Mouse (Mus musculus): ENCODE data around the gene Btnl1. TPM values are rescaled to one million over a fixed set of nuclear protein-coding genes. Genes with fewer than 3 reads are reported as not detected.

Gene Btnl1
- polyA plus RNA-seq, 1 experiment from 2014 or later = not detected

GRCm38 (mm10) chr17:34391507-34391906 lies 14.6 kb downstream of the Btnl1 start:
- Histone ChIP-seq H3K4me1 (ENCODE audit: control insufficient read depth, insufficient read depth, low read length) (no peaks in the 10 kb centered on the region), H3K27ac (replicated peaks; ENCODE audit: low read depth, low read length) (no peak overlapping the region), H3K4me2 (ENCODE audit: low read depth, low read length) (no peak overlapping the region), H3K27me3 (ENCODE audit: control insufficient read depth, insufficient read depth, low read length) (peaks cover 3% of the 10 kb centered on the region; the same call in 1 of the 2 replicates), H3K9ac (replicated peaks; ENCODE audit: low read length) (no peak overlapping the region), H3K9me3 (replicated peaks; ENCODE audit: control insufficient read depth, low read length) (no peaks in the 10 kb centered on the region), H3K4me3 (ENCODE audit: low read depth, low read length) (no peak overlapping the region), H3K36me3 (replicated peaks; ENCODE audit: control insufficient read depth, insufficient read depth, low read depth, low read length) (no peaks in the 10 kb centered on the region)
- 78% methylated on average over 7 of the region's 7 CpGs for WGBS
- DNase-seq (ENCODE audit: low spot score) (no peak), ATAC-seq (replicated peaks; ENCODE audit: insufficient number of reproducible peaks, low FRiP score, low TSS enrichment, low read depth) (no peak)

- DNase-seq (ENCODE audit: low spot score) (peak; percentile 73), ATAC-seq (replicated peaks; ENCODE audit: insufficient number of reproducible peaks, low FRiP score, low TSS enrichment, low read depth) (no peak)
- Histone ChIP-seq H3K9me3 (replicated peaks; ENCODE audit: control insufficient read depth, low read length) (no peaks in the 10 kb centered on the region), H3K9ac (replicated peaks; ENCODE audit: low read length) (peak overlapping the region; percentile 34; the same call in 1 of the 2 replicates), H3K27ac (replicated peaks; ENCODE audit: low read depth, low read length) (no peak overlapping the region), H3K4me3 (ENCODE audit: low read depth, low read length) (peak overlapping the region; percentile 27), H3K36me3 (replicated peaks; ENCODE audit: control insufficient read depth, insufficient read depth, low read depth, low read length) (no peaks in the 10 kb centered on the region), H3K4me1 (ENCODE audit: control insufficient read depth, insufficient read depth, low read length) (no peaks in the 10 kb centered on the region), H3K27me3 (ENCODE audit: control insufficient read depth, insufficient read depth, low read length) (peaks cover 3% of the 10 kb centered on the region; the same call in 1 of the 2 replicates), H3K4me2 (ENCODE audit: low read depth, low read length) (peak overlapping the region; percentile 45)
- WGBS = 5% methylated on average over 24 of the region's 24 CpGs
These were observed 15.4 kb downstream of the Btnl1 start for GRCm38 (mm10) chr17:34392321-34392720.

GRCm38 (mm10) chr17:34397357-34397756 lies 20.4 kb downstream of the Btnl1 start:
- Histone ChIP-seq H3K4me1 (ENCODE audit: control insufficient read depth, insufficient read depth, low read length) (no peaks in the 10 kb centered on the region), H3K36me3 (replicated peaks; ENCODE audit: control insufficient read depth, insufficient read depth, low read depth, low read length) (no peaks in the 10 kb centered on the region), H3K4me3 (ENCODE audit: low read depth, low read length) (no peak overlapping the region), H3K9ac (replicated peaks; ENCODE audit: low read length) (no peak overlapping the region), H3K4me2 (ENCODE audit: low read depth, low read length) (no peak overlapping the region), H3K27me3 (ENCODE audit: control insufficient read depth, insufficient read depth, low read length) (no peaks in the 10 kb centered on the region), H3K27ac (replicated peaks; ENCODE audit: low read depth, low read length) (no peak overlapping the region), H3K9me3 (replicated peaks; ENCODE audit: control insufficient read depth, low read length) (no peaks in the 10 kb centered on the region)
- DNase-seq (ENCODE audit: low spot score) (no peak), ATAC-seq (replicated peaks; ENCODE audit: insufficient number of reproducible peaks, low FRiP score, low TSS enrichment, low read depth) (no peak)
- WGBS = 60% methylated on average over 5 of the region's 5 CpGs

- Histone ChIP-seq H3K36me3 (replicated peaks; ENCODE audit: control insufficient read depth, insufficient read depth, low read depth, low read length) (no peaks in the 10 kb centered on the region), H3K4me2 (ENCODE audit: low read depth, low read length) (peak overlapping the region; percentile 71), H3K9me3 (replicated peaks; ENCODE audit: control insufficient read depth, low read length) (no peaks in the 10 kb centered on the region), H3K27me3 (ENCODE audit: control insufficient read depth, insufficient read depth, low read length) (no peaks in the 10 kb centered on the region), H3K9ac (replicated peaks; ENCODE audit: low read length) (no peak overlapping the region), H3K4me3 (ENCODE audit: low read depth, low read length) (peak overlapping the region; percentile 42), H3K4me1 (ENCODE audit: control insufficient read depth, insufficient read depth, low read length) (no peaks in the 10 kb centered on the region), H3K27ac (replicated peaks; ENCODE audit: low read depth, low read length) (peak overlapping the region; percentile 57; the same call in 1 of the 2 replicates)
- ATAC-seq (replicated peaks; ENCODE audit: insufficient number of reproducible peaks, low FRiP score, low TSS enrichment, low read depth) (peak; percentile 68), DNase-seq (ENCODE audit: low spot score) (peak; percentile 77)
- 13% methylated on average over 9 of the region's 9 CpGs for WGBS
These were observed 21.3 kb downstream of the Btnl1 start for GRCm38 (mm10) chr17:34398058-34398710.

GRCm38 (mm10) chr17:34398711-34399393 lies 21.9 kb downstream of the Btnl1 start, which contains the start of gene BC051142:
Gene BC051142 (plus strand): TSS chr17:34398820.
- ATAC-seq (replicated peaks; ENCODE audit: insufficient number of reproducible peaks, low FRiP score, low TSS enrichment, low read depth) (peak; percentile 97), DNase-seq (ENCODE audit: low spot score) (peak; percentile 87)
- H3K27ac ChIP-seq (replicated peaks; ENCODE audit: low read depth, low read length) = peak within 1 kb of the TSS; percentile 57
- H3K9me3 ChIP-seq (replicated peaks; ENCODE audit: control insufficient read depth, low read length) = no peaks in the 10 kb centered on the region
- peak within 1 kb of the TSS; percentile 65 for H3K9ac ChIP-seq (replicated peaks; ENCODE audit: low read length)
- WGBS = 7% methylated on average over 34 of the region's 34 CpGs
- H3K36me3 ChIP-seq (replicated peaks; ENCODE audit: control insufficient read depth, insufficient read depth, low read depth, low read length) = no peaks in the 10 kb centered on the region
- no peaks in the 10 kb centered on the region for H3K27me3 ChIP-seq (ENCODE audit: control insufficient read depth, insufficient read depth, low read length)
- peak within 1 kb of the TSS; percentile 42 for H3K4me3 ChIP-seq (ENCODE audit: low read depth, low read length)
- H3K4me2 ChIP-seq (ENCODE audit: low read depth, low read length) = peak within 1 kb of the TSS; percentile 71
- H3K4me1 ChIP-seq (ENCODE audit: control insufficient read depth, insufficient read depth, low read length) = no peaks in the 10 kb centered on the region

GRCm38 (mm10) chr17:34399394-34399715 lies 22.4 kb downstream of the Btnl1 start:
- Histone ChIP-seq H3K4me2 (ENCODE audit: low read depth, low read length) (no peak overlapping the region), H3K9ac (replicated peaks; ENCODE audit: low read length) (peak overlapping the region; percentile 65), H3K27me3 (ENCODE audit: control insufficient read depth, insufficient read depth, low read length) (no peaks in the 10 kb centered on the region), H3K4me1 (ENCODE audit: control insufficient read depth, insufficient read depth, low read length) (no peaks in the 10 kb centered on the region), H3K9me3 (replicated peaks; ENCODE audit: control insufficient read depth, low read length) (no peaks in the 10 kb centered on the region), H3K36me3 (replicated peaks; ENCODE audit: control insufficient read depth, insufficient read depth, low read depth, low read length) (no peaks in the 10 kb centered on the region), H3K4me3 (ENCODE audit: low read depth, low read length) (no peak overlapping the region; the same call in 1 of the 2 replicates), H3K27ac (replicated peaks; ENCODE audit: low read depth, low read length) (no peak overlapping the region)
- ATAC-seq (replicated peaks; ENCODE audit: insufficient number of reproducible peaks, low FRiP score, low TSS enrichment, low read depth) (no peak), DNase-seq (ENCODE audit: low spot score) (no peak)
- WGBS = 48% methylated on average over 4 of the region's 4 CpGs

GRCm38 (mm10) chr17:34411117-34411516 lies 34.2 kb downstream of the Btnl1 start:
- no peak overlapping the region for H3K9ac ChIP-seq (replicated peaks; ENCODE audit: low read length)
- H3K9me3 ChIP-seq (replicated peaks; ENCODE audit: control insufficient read depth, low read length) = no peaks in the 10 kb centered on the region
- H3K36me3 ChIP-seq (replicated peaks; ENCODE audit: control insufficient read depth, insufficient read depth, low read depth, low read length) = no peaks in the 10 kb centered on the region
- WGBS = 24% methylated on average over 6 of the region's 6 CpGs
- no peak overlapping the region for H3K27ac ChIP-seq (replicated peaks; ENCODE audit: low read depth, low read length)
- DNase-seq (ENCODE audit: low spot score) (peak; percentile 73), ATAC-seq (replicated peaks; ENCODE audit: insufficient number of reproducible peaks, low FRiP score, low TSS enrichment, low read depth) (no peak)
- no peaks in the 10 kb centered on the region for H3K4me1 ChIP-seq (ENCODE audit: control insufficient read depth, insufficient read depth, low read length)
- H3K4me2 ChIP-seq (ENCODE audit: low read depth, low read length) = no peak overlapping the region
- H3K4me3 ChIP-seq (ENCODE audit: low read depth, low read length) = no peak overlapping the region
- H3K27me3 ChIP-seq (ENCODE audit: control insufficient read depth, insufficient read depth, low read length) = no peaks in the 10 kb centered on the region

GRCm38 (mm10) chr17:34420014-34420413 lies 43.1 kb downstream of the Btnl1 start:
- Histone ChIP-seq H3K4me3 (ENCODE audit: low read depth, low read length) (no peak overlapping the region), H3K4me1 (ENCODE audit: control insufficient read depth, insufficient read depth, low read length) (no peaks in the 10 kb centered on the region), H3K9me3 (replicated peaks; ENCODE audit: control insufficient read depth, low read length) (no peaks in the 10 kb centered on the region), H3K36me3 (replicated peaks; ENCODE audit: control insufficient read depth, insufficient read depth, low read depth, low read length) (no peaks in the 10 kb centered on the region), H3K4me2 (ENCODE audit: low read depth, low read length) (no peak overlapping the region), H3K9ac (replicated peaks; ENCODE audit: low read length) (no peak overlapping the region), H3K27ac (replicated peaks; ENCODE audit: low read depth, low read length) (no peak overlapping the region), H3K27me3 (ENCODE audit: control insufficient read depth, insufficient read depth, low read length) (no peaks in the 10 kb centered on the region)
- no peak for DNase-seq (ENCODE audit: low spot score)
- WGBS = 67% methylated on average over 7 of the region's 7 CpGs
- no peak for ATAC-seq (replicated peaks; ENCODE audit: insufficient number of reproducible peaks, low FRiP score, low TSS enrichment, low read depth)
